Mouse (Mus musculus): Measurements from ENCODE around the gene Arhgef11.

Arhgef11 gene

GRCm38 (mm10) chr3:87661291-87661690, 43.9 kb downstream of the Arhgef11 start:
- DNase-seq (ENCODE audit: low read depth), result no peak

- peak; percentile 14 for DNase-seq (ENCODE audit: low read depth)
These were observed 101.2 kb downstream of the Arhgef11 start for GRCm38 (mm10) chr3:87718525-87718924.

GRCm38 (mm10) chr3:87724556-87724955, 107.2 kb downstream of the Arhgef11 start:
- DNase-seq (ENCODE audit: low read depth), result no peak

- no peak for DNase-seq (ENCODE audit: low read depth)
These were observed 108.2 kb downstream of the Arhgef11 start for GRCm38 (mm10) chr3:87725396-87726160.

- no peak for DNase-seq (ENCODE audit: low read depth)
These were observed 108.8 kb downstream of the Arhgef11 start for GRCm38 (mm10) chr3:87726191-87726590.

GRCm38 (mm10) chr3:87728696-87729095, 111.3 kb downstream of the Arhgef11 start:
- DNase-seq (ENCODE audit: low read depth), result no peak

GRCm38 (mm10) chr3:87733098-87733497, 115.7 kb downstream of the Arhgef11 start:
- no peak for DNase-seq (ENCODE audit: low read depth)

GRCm38 (mm10) chr3:87733984-87734761, 116.8 kb downstream of the Arhgef11 start:
- DNase-seq (ENCODE audit: low read depth), result no peak

- no peak for DNase-seq (ENCODE audit: low read depth)
These were observed 118.0 kb downstream of the Arhgef11 start for GRCm38 (mm10) chr3:87735335-87735734.

GRCm38 (mm10) chr3:87738906-87739305, 121.5 kb downstream of the Arhgef11 start:
- no peak for DNase-seq (ENCODE audit: low read depth)

- DNase-seq (ENCODE audit: low read depth), result no peak
These were observed 124.7 kb downstream of the Arhgef11 start for GRCm38 (mm10) chr3:87742013-87742412.

- DNase-seq (ENCODE audit: low read depth), result peak; percentile 83
These were observed 125.4 kb downstream of the Arhgef11 start for GRCm38 (mm10) chr3:87742735-87743134.

GRCm38 (mm10) chr3:87743927-87744326, 126.6 kb downstream of the Arhgef11 start:
- peak; percentile 89 for DNase-seq (ENCODE audit: low read depth)

- DNase-seq (ENCODE audit: low read depth), result no peak
These were observed 127.8 kb downstream of the Arhgef11 start for GRCm38 (mm10) chr3:87745036-87745659.

- DNase-seq (ENCODE audit: low read depth), result no peak
These were observed 131.1 kb downstream of the Arhgef11 start, which contains the start of gene Lrrc71 for GRCm38 (mm10) chr3:87748431-87748830. Lrrc71 (minus strand) TSS chr3:87748625.

- peak; percentile 81 for DNase-seq (ENCODE audit: low read depth)
These were observed 131.7 kb downstream of the Arhgef11 start for GRCm38 (mm10) chr3:87749036-87749435.

- DNase-seq (ENCODE audit: low read depth), result no peak
These were observed 132.6 kb downstream of the Arhgef11 start for GRCm38 (mm10) chr3:87749977-87750376.

- no peak for DNase-seq (ENCODE audit: low read depth)
These were observed 135.2 kb downstream of the Arhgef11 start for GRCm38 (mm10) chr3:87752567-87752966.

GRCm38 (mm10) chr3:87753829-87754228, 136.5 kb downstream of the Arhgef11 start:
- DNase-seq (ENCODE audit: low read depth), result no peak

GRCm38 (mm10) chr3:87755964-87756363, 138.6 kb downstream of the Arhgef11 start:
- DNase-seq (ENCODE audit: low read depth), result no peak

GRCm38 (mm10) chr3:87756488-87756887, 139.1 kb downstream of the Arhgef11 start:
- no peak for DNase-seq (ENCODE audit: low read depth)

- peak; percentile 25 for DNase-seq (ENCODE audit: low read depth)
These were observed 141.3 kb downstream of the Arhgef11 start for GRCm38 (mm10) chr3:87758641-87759040.
